Mouse (Mus musculus): ENCODE measurements around the gene Ncan. TPM values are rescaled to one million over a fixed set of nuclear protein-coding genes. Genes with fewer than 3 reads are reported as not detected.

Gene Ncan
- polyA plus RNA-seq, 1 experiment from 2014 or later, result 0.39 TPM

- no peaks in the 10 kb centered on the region for H3K9me3 ChIP-seq (ENCODE audit: control insufficient read depth)
- WGBS, result 8% methylated on average over 40 of the region's 40 CpGs
- H3K36me3 ChIP-seq (ENCODE audit: control insufficient read depth, insufficient read depth), result no peaks in the 10 kb centered on the region
- H3K9ac ChIP-seq (ENCODE audit: low read depth, low read length), result peak overlapping the region; percentile 40; the same call in 1 of the 2 replicates
- 0 out of 2 replicates have a peak, but pooled peaks cover 3% of the 10 kb centered on the region for H3K4me1 ChIP-seq (replicated peaks; ENCODE audit: control insufficient read depth, insufficient read depth, low read length)
- H3K27ac ChIP-seq (ENCODE audit: low read depth, low read length), result no peak overlapping the region
- H3K4me2 ChIP-seq (replicated peaks; ENCODE audit: low read depth), result peak overlapping the region; percentile 94
- no peak for TF ChIP-seq CTCF (IDR thresholded peaks at IDR 0.05; ENCODE audit: low read depth)
- H3K4me3 ChIP-seq (ENCODE audit: low read depth, low read length), result peak overlapping the region; percentile 55
- no peaks in the 10 kb centered on the region for H3K27me3 ChIP-seq (replicated peaks; ENCODE audit: control insufficient read depth, insufficient read depth, low read length)
- ATAC-seq, result peak; percentile 72
Observed at GRCm38 (mm10) chr8:70158069-70158853, 37.6 kb upstream of the Ncan start.

- Histone ChIP-seq H3K27me3 (replicated peaks; ENCODE audit: control insufficient read depth, insufficient read depth, low read length) (no peaks in the 10 kb centered on the region), H3K4me3 (ENCODE audit: low read depth, low read length) (no peak overlapping the region), H3K4me1 (replicated peaks; ENCODE audit: control insufficient read depth, insufficient read depth, low read length) (0 out of 2 replicates have a peak, but pooled peaks cover 3% of the 10 kb centered on the region), H3K27ac (ENCODE audit: low read depth, low read length) (no peak overlapping the region), H3K9me3 (ENCODE audit: control insufficient read depth) (no peaks in the 10 kb centered on the region), H3K36me3 (ENCODE audit: control insufficient read depth, insufficient read depth) (no peaks in the 10 kb centered on the region), H3K4me2 (replicated peaks; ENCODE audit: low read depth) (no peak overlapping the region), H3K9ac (ENCODE audit: low read depth, low read length) (no peak overlapping the region)
- TF ChIP-seq CTCF (IDR thresholded peaks at IDR 0.05; ENCODE audit: low read depth), result no peak
- no peak for ATAC-seq
- 100% methylated on average over 1 of the region's 1 CpGs for WGBS
Observed at GRCm38 (mm10) chr8:70157240-70157800, 36.6 kb upstream of the Ncan start.

- WGBS, result 9% methylated on average over 22 of the region's 22 CpGs
- no peaks in the 10 kb centered on the region for H3K27me3 ChIP-seq (replicated peaks; ENCODE audit: control insufficient read depth, insufficient read depth, low read length)
- no peak overlapping the region for H3K9ac ChIP-seq (ENCODE audit: low read depth, low read length)
- ATAC-seq, result peak; percentile 86
- H3K4me2 ChIP-seq (replicated peaks; ENCODE audit: low read depth), result peak overlapping the region; percentile 44
- no peaks in the 10 kb centered on the region for H3K36me3 ChIP-seq (ENCODE audit: control insufficient read depth, insufficient read depth)
- no peaks in the 10 kb centered on the region for H3K4me1 ChIP-seq (replicated peaks; ENCODE audit: control insufficient read depth, insufficient read depth, low read length)
- TF ChIP-seq CTCF (IDR thresholded peaks at IDR 0.05; ENCODE audit: low read depth), result no peak
- H3K9me3 ChIP-seq (ENCODE audit: control insufficient read depth), result no peaks in the 10 kb centered on the region
- H3K27ac ChIP-seq (ENCODE audit: low read depth, low read length), result no peak overlapping the region
- no peak overlapping the region for H3K4me3 ChIP-seq (ENCODE audit: low read depth, low read length)
Observed at GRCm38 (mm10) chr8:70152537-70153257, 32.0 kb upstream of the Ncan start.

GRCm38 (mm10) chr8:70150158-70150557, 29.5 kb upstream of the Ncan start:
- WGBS, result 13% methylated on average over 13 of the region's 13 CpGs
- no peaks in the 10 kb centered on the region for H3K9me3 ChIP-seq (ENCODE audit: control insufficient read depth)
- peaks cover 23% of the 10 kb centered on the region for H3K36me3 ChIP-seq (ENCODE audit: control insufficient read depth, insufficient read depth)
- ATAC-seq, result no peak
- no peaks in the 10 kb centered on the region for H3K4me1 ChIP-seq (replicated peaks; ENCODE audit: control insufficient read depth, insufficient read depth, low read length)
- no peak overlapping the region for H3K27ac ChIP-seq (ENCODE audit: low read depth, low read length)
- no peak overlapping the region for H3K9ac ChIP-seq (ENCODE audit: low read depth, low read length)
- H3K4me3 ChIP-seq (ENCODE audit: low read depth, low read length), result no peak overlapping the region
- H3K27me3 ChIP-seq (replicated peaks; ENCODE audit: control insufficient read depth, insufficient read depth, low read length), result no peaks in the 10 kb centered on the region
- no peak for TF ChIP-seq CTCF (IDR thresholded peaks at IDR 0.05; ENCODE audit: low read depth)
- no peak overlapping the region; the same call in 1 of the 2 replicates for H3K4me2 ChIP-seq (replicated peaks; ENCODE audit: low read depth)

- Histone ChIP-seq H3K4me2 (replicated peaks; ENCODE audit: low read depth) (no peak overlapping the region), H3K27me3 (replicated peaks; ENCODE audit: control insufficient read depth, insufficient read depth, low read length) (no peaks in the 10 kb centered on the region), H3K27ac (ENCODE audit: low read depth, low read length) (no peak overlapping the region), H3K9me3 (ENCODE audit: control insufficient read depth) (no peaks in the 10 kb centered on the region), H3K4me3 (ENCODE audit: low read depth, low read length) (no peak overlapping the region), H3K4me1 (replicated peaks; ENCODE audit: control insufficient read depth, insufficient read depth, low read length) (no peaks in the 10 kb centered on the region), H3K36me3 (ENCODE audit: control insufficient read depth, insufficient read depth) (peaks cover 42% of the 10 kb centered on the region), H3K9ac (ENCODE audit: low read depth, low read length) (no peak overlapping the region)
- WGBS, result 85% methylated on average over 7 of the region's 7 CpGs
- no peak for TF ChIP-seq CTCF (IDR thresholded peaks at IDR 0.05; ENCODE audit: low read depth)
- no peak for ATAC-seq
Observed at GRCm38 (mm10) chr8:70147678-70148607, 27.3 kb upstream of the Ncan start.
